18 mouse cellular contexts compared by ENCODE assay signal in genomic region chr9:117863944-117864343, GRCm38 (mm10).
DNase-seq lines count a peak whose midpoint lies in the region; ATAC-seq and TF ChIP-seq lines count a peak whose summit lies in the region.
"Had no signal": no experiment of that assay in that cellular context is flagged by ENCODE, and none has a peak within 500 bp of the region (broad histone marks: within the 10 kb centered on the region; RNA-seq: fewer than 3 reads in every experiment).

No protein-coding gene starts in this region.

- no peak for TF ChIP-seq POLR2A in kidney, adult 2 months (IDR thresholded peaks at IDR 0.05; ENCODE audit: low read depth, low read length)
- TF ChIP-seq POLR2A in ES-Bruce4 (IDR thresholded peaks at IDR 0.05; ENCODE audit: insufficient read depth, low read length) = no peak
- no peak for TF ChIP-seq POLR2A in bone marrow, adult 2 months (IDR thresholded peaks at IDR 0.05; ENCODE audit: borderline replicate concordance, control insufficient read depth, low read depth, low read length)

- H3K4me3 ChIP-seq in kidney, adult 2 months (ENCODE audit: insufficient read depth, low read depth, low read length) = no peak overlapping the region
- no peak overlapping the region for H3K4me3 ChIP-seq in lung, postnatal 0 days (ENCODE audit: low read depth, low read length)
- no peak overlapping the region for H3K4me3 ChIP-seq in ES-Bruce4 (ENCODE audit: low read depth, low read length)
- H3K4me3 ChIP-seq in bone marrow, adult 2 months (replicated peaks; ENCODE audit: control insufficient read depth, low read depth, low read length) = no peak overlapping the region
- H3K4me3 ChIP-seq: forebrain, embryonic 15.5 days; heart, embryonic 12.5 days; hindbrain, embryonic 10.5 days had no signal

- no peak overlapping the region for H3K27ac ChIP-seq in kidney, adult 2 months (ENCODE audit: insufficient read depth, low read depth, low read length)
- H3K27ac ChIP-seq in lung, postnatal 0 days (ENCODE audit: low read length) = no peak overlapping the region
- no peak overlapping the region for H3K27ac ChIP-seq in ES-Bruce4 (ENCODE audit: insufficient read depth, low read length)
- H3K27ac ChIP-seq in bone marrow, adult 2 months (ENCODE audit: control insufficient read depth, insufficient read depth, low read depth, low read length, poor library complexity) = no peak overlapping the region
- H3K27ac ChIP-seq: forebrain, embryonic 15.5 days; hindbrain, embryonic 10.5 days had no signal

- WGBS in kidney, adult 2 months = 94% methylated on average over 3 of the region's 3 CpGs
- WGBS in lung, postnatal 0 days = 93% methylated on average over 2 of the region's 3 CpGs
- WGBS in bone marrow, adult 2 months = 71% methylated on average over 3 of the region's 3 CpGs

- no peak overlapping the region for H3K4me2 ChIP-seq in lung, postnatal 0 days (replicated peaks; ENCODE audit: low read depth, low read length)
- H3K4me2 ChIP-seq: forebrain, embryonic 15.5 days; heart, embryonic 12.5 days had no signal

- DNase-seq in kidney, adult 2 months = no peak
- no peak for DNase-seq in kidney, adult 11 months
- DNase-seq in lung, postnatal 0 days (ENCODE audit: low spot score) = no peak
- no peak for DNase-seq in lung, postnatal 10 days
- DNase-seq in layer of hippocampus, adult 18-20 months (ENCODE audit: low spot score in 2 of 2) = no peak
- DNase-seq: cerebellum, adult 11-12 months; embryo, embryonic 11 days; gastrocnemius, postnatal 14 days; kidney, adult 18-20 months; lung, adult 18-20 months; retina, postnatal 1 day had no signal

- no peaks in the 10 kb centered on the region for H3K4me1 ChIP-seq in kidney, adult 2 months (ENCODE audit: control insufficient read depth, insufficient read depth, low read length)
- H3K4me1 ChIP-seq in lung, postnatal 0 days (ENCODE audit: insufficient read depth, low read depth, low read length) = no peaks in the 10 kb centered on the region
- H3K4me1 ChIP-seq in ES-Bruce4 (ENCODE audit: control insufficient read depth, insufficient read depth, low read length) = no peaks in the 10 kb centered on the region
- no peaks in the 10 kb centered on the region for H3K4me1 ChIP-seq in bone marrow, adult 2 months (ENCODE audit: control insufficient read depth, insufficient read depth, low read length)
- H3K4me1 ChIP-seq: forebrain, embryonic 15.5 days; heart, embryonic 12.5 days; hindbrain, embryonic 10.5 days had no signal

- no peaks in the 10 kb centered on the region for H3K27me3 ChIP-seq in kidney, adult 2 months (replicated peaks; ENCODE audit: control insufficient read depth, insufficient read depth, low read length)
- no peaks in the 10 kb centered on the region for H3K27me3 ChIP-seq in lung, postnatal 0 days (replicated peaks; ENCODE audit: insufficient read depth, low read length)
- no peaks in the 10 kb centered on the region for H3K27me3 ChIP-seq in ES-Bruce4 (ENCODE audit: control insufficient read depth, insufficient read depth, low read length, poor library complexity, severe bottlenecking)
- H3K27me3 ChIP-seq: forebrain, embryonic 15.5 days; heart, embryonic 12.5 days had no signal

- H3K9ac ChIP-seq in lung, postnatal 0 days (replicated peaks; ENCODE audit: low read depth) = no peak overlapping the region
- H3K9ac ChIP-seq in ES-Bruce4 (ENCODE audit: low read depth, poor library complexity, severe bottlenecking) = no peak overlapping the region
- H3K9ac ChIP-seq: forebrain, embryonic 15.5 days; heart, embryonic 12.5 days had no signal

- ATAC-seq in lung, postnatal 0 days = no peak
- ATAC-seq: activated CD4-positive, CD25-positive, alpha-beta regulatory T cell, adult 4 months; forebrain, embryonic 15.5 days had no signal

- H3K9me3 ChIP-seq in lung, postnatal 0 days (ENCODE audit: low read length) = no peaks in the 10 kb centered on the region
- no peaks in the 10 kb centered on the region; the same call in 1 of the 2 replicates for H3K9me3 ChIP-seq in ES-Bruce4 (replicated peaks; ENCODE audit: control insufficient read depth, insufficient read depth, low read length, poor library complexity, severe bottlenecking)
- H3K9me3 ChIP-seq: forebrain, embryonic 15.5 days; hindbrain, embryonic 10.5 days had no signal

- no peaks in the 10 kb centered on the region for H3K36me3 ChIP-seq in kidney, adult 2 months (ENCODE audit: control insufficient read depth, insufficient read depth, low read length)
- no peaks in the 10 kb centered on the region for H3K36me3 ChIP-seq in lung, postnatal 0 days (ENCODE audit: insufficient read depth, low read length)
- H3K36me3 ChIP-seq in ES-Bruce4 (ENCODE audit: control insufficient read depth, insufficient read depth, low read length, poor library complexity, severe bottlenecking) = no peaks in the 10 kb centered on the region
- H3K36me3 ChIP-seq: forebrain, embryonic 15.5 days; G1E; heart, embryonic 12.5 days; hindbrain, embryonic 10.5 days had no signal

- TF ChIP-seq CTCF in kidney, adult 2 months (conservative IDR thresholded peaks at IDR 0.05; ENCODE audit: insufficient read depth, insufficient read length, low read depth, low read length) = 0 out of 2 replicates have a peak, but pooled peaks have one; percentile 11
- TF ChIP-seq CTCF in lung, postnatal 0 days (IDR thresholded peaks at IDR 0.05) = peak; percentile 18; the same call in 1 of the 2 replicates
- peak; percentile 36 for TF ChIP-seq CTCF in ES-Bruce4 (IDR thresholded peaks at IDR 0.05; ENCODE audit: low read depth, low read length)
- TF ChIP-seq CTCF in bone marrow, adult 2 months (IDR thresholded peaks at IDR 0.05; ENCODE audit: control insufficient read depth, insufficient read depth, low read length) = 0 out of 2 replicates have a peak, but pooled peaks have one; percentile 18

- TF ChIP-seq EP300 in lung, postnatal 0 days (IDR thresholded peaks at IDR 0.05) = no peak
- no peak for TF ChIP-seq EP300 in ES-Bruce4 (IDR thresholded peaks at IDR 0.05; ENCODE audit: insufficient read depth, low read depth, low read length)
